Mouse (Mus musculus): ENCODE results near the gene Pim1. TPM values are rescaled to one million over a fixed set of nuclear protein-coding genes. Genes with fewer than 3 reads are reported as not detected.

The Pim1 gene
- polyA plus RNA-seq, 1 experiment from 2014 or later, result 57.1 TPM

DNA sequence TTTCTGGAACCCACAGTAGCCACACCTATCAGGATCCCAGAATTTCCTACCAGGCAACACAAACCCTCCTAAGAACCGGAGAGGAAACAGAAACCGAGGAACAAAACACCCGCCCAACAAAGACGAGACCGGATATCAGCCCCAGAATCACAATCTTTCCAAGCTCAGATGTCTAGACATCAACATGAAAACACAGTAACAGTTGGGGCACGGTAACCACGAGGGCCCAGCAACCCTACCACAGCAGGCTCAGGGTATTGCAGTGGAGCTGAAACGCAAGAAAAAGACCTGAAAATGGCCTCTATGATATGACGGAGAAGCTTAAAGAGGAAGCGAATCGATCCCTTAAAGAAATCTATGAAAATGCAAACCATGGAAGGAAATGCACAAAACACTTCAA, 43.3 kb downstream of the Pim1 start:
- H3K4me3 ChIP-seq (ENCODE audit: low read depth, low read length), result no peak overlapping the region
- H3K27me3 ChIP-seq (ENCODE audit: insufficient read depth, low read length), result no peaks in the 10 kb centered on the region
- H3K4me2 ChIP-seq (ENCODE audit: low read depth, low read length), result no peak overlapping the region
- no peak overlapping the region for H3K9ac ChIP-seq (replicated peaks)
- H3K4me1 ChIP-seq (ENCODE audit: insufficient read depth), result no peaks in the 10 kb centered on the region
- ATAC-seq, result no peak
- H3K36me3 ChIP-seq (replicated peaks; ENCODE audit: insufficient read depth, low read length), result no peaks in the 10 kb centered on the region
- no peak overlapping the region for H3K27ac ChIP-seq (ENCODE audit: low read depth)
- no peak for DNase-seq
- no peaks in the 10 kb centered on the region for H3K9me3 ChIP-seq (ENCODE audit: low read length)
- no peak for TF ChIP-seq EP300 (IDR thresholded peaks at IDR 0.05; ENCODE audit: low read depth)
- TF ChIP-seq CTCF (IDR thresholded peaks at IDR 0.05; ENCODE audit: low read depth), result no peak
- 69% methylated on average over 11 of the region's 11 CpGs for WGBS (ENCODE audit: insufficient replicate concordance)

DNA sequence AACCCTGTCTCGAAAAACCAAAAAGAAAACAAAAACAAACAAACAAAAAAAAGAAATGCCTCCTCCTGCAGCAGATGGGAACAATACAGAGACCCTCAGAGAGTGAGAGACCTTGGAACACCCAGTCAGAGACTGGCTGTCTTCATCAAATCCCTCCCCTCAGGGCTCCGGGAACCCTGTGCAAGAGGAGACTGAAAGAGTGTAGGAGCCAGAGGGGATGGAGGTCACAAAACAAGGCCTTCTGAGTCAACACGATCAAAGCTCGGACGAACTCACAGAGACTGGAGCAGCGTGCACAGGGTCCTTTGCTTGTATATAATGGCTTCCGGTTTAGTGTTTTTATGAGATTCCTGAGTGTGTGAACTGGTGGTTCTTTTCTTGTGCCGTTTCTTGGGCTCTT, 49.9 kb downstream of the Pim1 start:
- Histone ChIP-seq H3K36me3 (replicated peaks; ENCODE audit: insufficient read depth, low read length) (no peaks in the 10 kb centered on the region), H3K9ac (replicated peaks) (no peak overlapping the region), H3K4me2 (ENCODE audit: low read depth, low read length) (no peak overlapping the region), H3K4me3 (ENCODE audit: low read depth, low read length) (no peak overlapping the region), H3K9me3 (ENCODE audit: low read length) (no peaks in the 10 kb centered on the region), H3K27ac (ENCODE audit: low read depth) (no peak overlapping the region), H3K27me3 (ENCODE audit: insufficient read depth, low read length) (no peaks in the 10 kb centered on the region), H3K4me1 (ENCODE audit: insufficient read depth) (peaks cover 2% of the 10 kb centered on the region; the same call in 1 of the 2 replicates)
- DNase-seq (no peak), ATAC-seq (no peak)
- TF ChIP-seq EP300 (IDR thresholded peaks at IDR 0.05; ENCODE audit: low read depth) (no peak), CTCF (IDR thresholded peaks at IDR 0.05; ENCODE audit: low read depth) (no peak)
- WGBS (ENCODE audit: insufficient replicate concordance), result 82% methylated on average over 8 of the region's 8 CpGs

- Histone ChIP-seq H3K4me3 (ENCODE audit: low read depth, low read length) (no peak overlapping the region), H3K9me3 (ENCODE audit: low read length) (no peaks in the 10 kb centered on the region), H3K27me3 (ENCODE audit: insufficient read depth, low read length) (no peaks in the 10 kb centered on the region), H3K4me1 (ENCODE audit: insufficient read depth) (peaks cover 2% of the 10 kb centered on the region; the same call in 1 of the 2 replicates), H3K27ac (ENCODE audit: low read depth) (no peak overlapping the region), H3K9ac (replicated peaks) (no peak overlapping the region), H3K4me2 (ENCODE audit: low read depth, low read length) (no peak overlapping the region), H3K36me3 (replicated peaks; ENCODE audit: insufficient read depth, low read length) (no peaks in the 10 kb centered on the region)
- DNase-seq, result peak; percentile 66
- WGBS (ENCODE audit: insufficient replicate concordance), result 64% methylated on average over 14 of the region's 14 CpGs
- TF ChIP-seq EP300 (IDR thresholded peaks at IDR 0.05; ENCODE audit: low read depth), result no peak; the same call in 1 of the 2 replicates
- TF ChIP-seq CTCF (IDR thresholded peaks at IDR 0.05; ENCODE audit: low read depth), result no peak
- peak; percentile 93 for ATAC-seq
These were observed 50.9 kb downstream of the Pim1 start for GRCm38 (mm10) chr17:29541419-29541818.

DNA sequence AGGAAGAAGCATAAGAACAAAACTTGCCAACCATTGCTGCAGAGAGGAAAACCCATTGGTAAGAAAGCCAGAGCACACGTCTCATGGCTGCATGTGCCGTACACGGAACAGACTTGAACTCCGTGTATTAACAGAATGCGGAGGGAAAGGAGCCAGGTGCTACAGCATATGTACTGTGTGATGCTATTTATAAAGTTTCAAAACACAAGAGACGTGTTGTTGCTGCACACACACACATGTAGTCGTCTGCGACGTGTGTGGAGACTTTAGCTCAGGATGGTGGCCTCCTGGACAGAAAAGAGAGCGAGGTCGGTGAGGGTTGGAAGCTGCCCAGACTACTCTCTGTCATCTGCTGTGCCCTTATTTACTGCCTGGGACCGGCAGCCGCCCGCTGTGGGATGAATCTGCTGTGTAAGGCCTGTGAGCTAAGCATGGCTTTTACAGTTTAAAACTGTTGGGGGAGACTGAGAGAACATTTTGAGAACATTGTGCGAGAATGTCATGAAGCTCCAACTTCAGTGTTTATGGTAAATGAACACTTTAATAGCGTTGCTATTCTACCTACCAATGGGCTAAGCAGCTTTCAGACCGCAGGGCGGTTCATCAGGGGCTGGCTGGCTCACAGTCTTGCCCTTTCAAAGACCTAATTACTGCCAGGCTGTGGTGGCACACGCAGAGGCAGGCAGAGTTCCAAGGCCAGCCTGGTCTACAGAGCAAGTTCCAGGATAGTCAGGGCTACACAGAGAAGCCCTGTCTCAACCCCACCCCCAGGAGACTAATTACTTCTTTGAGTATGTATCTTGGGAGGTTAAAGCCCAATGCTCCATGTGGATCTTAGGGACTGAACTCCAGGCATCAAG, 52.5 kb downstream of the Pim1 start:
- no peaks in the 10 kb centered on the region for H3K27me3 ChIP-seq (ENCODE audit: insufficient read depth, low read length)
- no peaks in the 10 kb centered on the region for H3K9me3 ChIP-seq (ENCODE audit: low read length)
- H3K4me2 ChIP-seq (ENCODE audit: low read depth, low read length), result no peak overlapping the region
- ATAC-seq (no peak), DNase-seq (no peak)
- TF ChIP-seq EP300 (IDR thresholded peaks at IDR 0.05; ENCODE audit: low read depth), result no peak
- no peak for TF ChIP-seq CTCF (IDR thresholded peaks at IDR 0.05; ENCODE audit: low read depth)
- WGBS (ENCODE audit: insufficient replicate concordance), result 83% methylated on average over 19 of the region's 19 CpGs
- H3K9ac ChIP-seq (replicated peaks), result no peak overlapping the region
- H3K4me1 ChIP-seq (ENCODE audit: insufficient read depth), result peaks cover 2% of the 10 kb centered on the region; the same call in 1 of the 2 replicates
- no peaks in the 10 kb centered on the region for H3K36me3 ChIP-seq (replicated peaks; ENCODE audit: insufficient read depth, low read length)
- no peak overlapping the region for H3K27ac ChIP-seq (ENCODE audit: low read depth)
- no peak overlapping the region for H3K4me3 ChIP-seq (ENCODE audit: low read depth, low read length)

- Histone ChIP-seq H3K27ac (ENCODE audit: low read depth) (no peak overlapping the region), H3K9ac (replicated peaks) (no peak overlapping the region), H3K36me3 (replicated peaks; ENCODE audit: insufficient read depth, low read length) (no peaks in the 10 kb centered on the region), H3K4me1 (ENCODE audit: insufficient read depth) (peaks cover 3% of the 10 kb centered on the region; the same call in 1 of the 2 replicates), H3K9me3 (ENCODE audit: low read length) (no peaks in the 10 kb centered on the region), H3K27me3 (ENCODE audit: insufficient read depth, low read length) (no peaks in the 10 kb centered on the region), H3K4me2 (ENCODE audit: low read depth, low read length) (no peak overlapping the region), H3K4me3 (ENCODE audit: low read depth, low read length) (no peak overlapping the region)
- TF ChIP-seq CTCF (IDR thresholded peaks at IDR 0.05; ENCODE audit: low read depth) (peak; percentile 4; the same call in 1 of the 2 replicates), EP300 (IDR thresholded peaks at IDR 0.05; ENCODE audit: low read depth) (no peak)
- ATAC-seq (no peak), DNase-seq (no peak)
- WGBS (ENCODE audit: insufficient replicate concordance), result 67% methylated on average over 2 of the region's 2 CpGs
These were observed 53.5 kb downstream of the Pim1 start for GRCm38 (mm10) chr17:29544064-29544463.

DNA sequence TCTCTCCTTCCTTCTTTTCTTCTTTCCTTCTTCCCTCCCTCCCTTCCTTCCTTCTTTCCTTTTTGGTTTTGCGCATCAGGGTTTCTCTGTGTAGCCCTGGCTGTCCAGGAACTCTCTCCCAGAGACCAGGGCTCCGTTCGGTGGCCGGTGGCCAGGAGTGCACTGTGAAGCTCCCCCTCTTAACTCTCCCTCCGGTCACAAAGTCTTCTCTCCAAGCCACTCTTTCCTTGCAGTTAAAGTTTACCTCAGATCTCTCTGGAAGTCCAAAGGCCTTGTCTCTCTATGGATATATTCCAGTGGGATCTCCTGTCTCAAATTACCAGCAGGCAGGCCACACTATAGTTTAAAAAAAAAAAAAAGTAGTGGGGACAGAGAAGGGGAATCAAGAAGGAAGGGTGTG, 54.7 kb downstream of the Pim1 start:
- 73% methylated on average over 5 of the region's 5 CpGs for WGBS (ENCODE audit: insufficient replicate concordance)
- Histone ChIP-seq H3K9me3 (ENCODE audit: low read length) (no peaks in the 10 kb centered on the region), H3K4me2 (ENCODE audit: low read depth, low read length) (no peak overlapping the region), H3K4me1 (ENCODE audit: insufficient read depth) (peaks cover 12% of the 10 kb centered on the region), H3K4me3 (ENCODE audit: low read depth, low read length) (no peak overlapping the region), H3K27ac (ENCODE audit: low read depth) (no peak overlapping the region), H3K9ac (replicated peaks) (no peak overlapping the region), H3K27me3 (ENCODE audit: insufficient read depth, low read length) (no peaks in the 10 kb centered on the region), H3K36me3 (replicated peaks; ENCODE audit: insufficient read depth, low read length) (no peaks in the 10 kb centered on the region)
- no peak for DNase-seq
- TF ChIP-seq CTCF (IDR thresholded peaks at IDR 0.05; ENCODE audit: low read depth) (no peak), EP300 (IDR thresholded peaks at IDR 0.05; ENCODE audit: low read depth) (no peak)
- no peak for ATAC-seq

Other genes with a start within 250 kb of the Pim1 start
- gene Ppil1, start 226.6 kb upstream of the Pim1 start, polyA plus RNA-seq (2015; fragmentation: Nextera tagmentation; extraction: Ambion mirVana), result 36.1 and 42.1 TPM in 2 replicates
- 101 and 105 TPM in 2 replicates for gene BC004004, start 222.0 kb upstream of the Pim1 start, polyA plus RNA-seq (2015; fragmentation: Nextera tagmentation; extraction: Ambion mirVana)
- gene Pi16, start 173.1 kb upstream of the Pim1 start, polyA plus RNA-seq (2015; fragmentation: Nextera tagmentation; extraction: Ambion mirVana), result 2.1 and 2.2 TPM in 2 replicates
- gene Mtch1, start 142.8 kb upstream of the Pim1 start, polyA plus RNA-seq (2015; fragmentation: Nextera tagmentation; extraction: Ambion mirVana), result 49.0 and 57.5 TPM in 2 replicates
- gene Fgd2, start 129.8 kb upstream of the Pim1 start, polyA plus RNA-seq (2015; fragmentation: Nextera tagmentation; extraction: Ambion mirVana), result 6.3 and 8.9 TPM in 2 replicates
- not detected in 2 replicates for gene Gm17657, start 58.9 kb downstream of the Pim1 start, polyA plus RNA-seq (2015; fragmentation: Nextera tagmentation; extraction: Ambion mirVana)
- gene Tbc1d22b, start 59.0 kb downstream of the Pim1 start, polyA plus RNA-seq (2015; fragmentation: Nextera tagmentation; extraction: Ambion mirVana), result 1.9 and 2.1 TPM in 2 replicates
- not detected in 2 replicates for gene Tmem217, start 61.6 kb downstream of the Pim1 start, polyA plus RNA-seq (2015; fragmentation: Nextera tagmentation; extraction: Ambion mirVana)
- 20.9 and 22.3 TPM in 2 replicates for gene Rnf8, start 124.0 kb downstream of the Pim1 start, polyA plus RNA-seq (2015; fragmentation: Nextera tagmentation; extraction: Ambion mirVana)
- gene Gm28043, start 124.1 kb downstream of the Pim1 start, polyA plus RNA-seq (2015; fragmentation: Nextera tagmentation; extraction: Ambion mirVana), result 0.49 and 0.69 TPM in 2 replicates
- 52.8 and 57.2 TPM in 2 replicates for gene Cmtr1, start 169.8 kb downstream of the Pim1 start, polyA plus RNA-seq (2015; fragmentation: Nextera tagmentation; extraction: Ambion mirVana)
- gene Ccdc167, start 226.3 kb downstream of the Pim1 start, polyA plus RNA-seq (2015; fragmentation: Nextera tagmentation; extraction: Ambion mirVana), result 4.2 and 4.6 TPM in 2 replicates

Measured in liver, postnatal 0 days (tissue).